Mouse (Mus musculus): ENCODE measurements around the gene Sugct. TPM values are rescaled to one million over a fixed set of nuclear protein-coding genes. Genes with fewer than 3 reads are reported as not detected.

The Sugct gene
- polyA plus RNA-seq, 1 experiment, result not detected

DNA sequence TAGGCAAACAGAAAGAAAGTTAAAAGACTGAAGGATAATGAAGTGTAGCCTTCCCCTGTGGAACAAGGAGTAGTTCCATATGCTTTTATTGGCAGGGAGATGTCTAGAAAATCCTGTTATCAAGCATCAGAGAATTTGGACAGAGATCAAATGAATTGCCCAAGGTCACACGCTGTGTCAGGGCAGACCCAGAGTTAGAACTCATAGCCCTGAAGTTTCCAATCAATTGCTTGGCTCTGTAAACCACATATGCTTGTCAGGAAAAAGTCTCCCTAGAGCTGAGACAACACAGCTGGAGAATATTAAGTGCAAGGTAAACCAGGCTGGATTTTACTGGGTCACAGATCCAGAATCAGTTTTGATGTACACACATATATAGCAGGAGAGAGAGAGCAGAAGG is 593.0 kb downstream of the Sugct start:
- Histone ChIP-seq H3K4me3 (ENCODE audit: insufficient read depth, low read depth, low read length) (no peak overlapping the region), H3K4me1 (ENCODE audit: control insufficient read depth, insufficient read depth, low read length) (no peaks in the 10 kb centered on the region), H3K27ac (ENCODE audit: insufficient read depth, low read depth, low read length) (no peak overlapping the region)
- 90% methylated on average over 1 of the region's 1 CpGs for WGBS
- TF ChIP-seq CTCF (IDR thresholded peaks at IDR 0.05; ENCODE audit: insufficient read depth, low read depth, low read length), result no peak
- no peak for TF ChIP-seq POLR2A (IDR thresholded peaks at IDR 0.05; ENCODE audit: insufficient read depth, low read depth, low read length)

DNA sequence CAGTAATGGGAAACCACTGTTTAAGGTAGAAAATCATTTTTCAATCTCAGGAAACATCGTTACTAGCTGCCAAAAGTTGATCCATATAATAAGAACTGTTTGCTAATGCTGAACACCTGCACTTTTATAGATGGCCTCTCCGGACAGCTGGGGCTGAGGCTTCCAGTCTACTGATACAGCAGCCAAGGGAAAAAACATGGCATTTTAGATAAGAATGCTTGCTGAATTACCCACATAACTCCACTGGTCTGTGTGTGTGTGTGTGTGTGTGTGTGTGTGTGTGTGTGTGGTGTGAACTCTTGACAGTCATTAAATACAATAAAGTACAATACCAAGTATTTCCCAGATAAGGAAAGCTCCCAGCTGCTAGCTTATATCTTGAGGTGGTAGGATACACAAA is 608.8 kb downstream of the Sugct start:
- no peaks in the 10 kb centered on the region for H3K4me1 ChIP-seq (ENCODE audit: control insufficient read depth, insufficient read depth, low read length)
- H3K27ac ChIP-seq (ENCODE audit: insufficient read depth, low read depth, low read length), result no peak overlapping the region
- H3K4me3 ChIP-seq (ENCODE audit: insufficient read depth, low read depth, low read length), result no peak overlapping the region
- TF ChIP-seq CTCF (IDR thresholded peaks at IDR 0.05; ENCODE audit: insufficient read depth, low read depth, low read length) (no peak), POLR2A (IDR thresholded peaks at IDR 0.05; ENCODE audit: insufficient read depth, low read depth, low read length) (no peak)
- 71% methylated on average over 2 of the region's 2 CpGs for WGBS

DNA sequence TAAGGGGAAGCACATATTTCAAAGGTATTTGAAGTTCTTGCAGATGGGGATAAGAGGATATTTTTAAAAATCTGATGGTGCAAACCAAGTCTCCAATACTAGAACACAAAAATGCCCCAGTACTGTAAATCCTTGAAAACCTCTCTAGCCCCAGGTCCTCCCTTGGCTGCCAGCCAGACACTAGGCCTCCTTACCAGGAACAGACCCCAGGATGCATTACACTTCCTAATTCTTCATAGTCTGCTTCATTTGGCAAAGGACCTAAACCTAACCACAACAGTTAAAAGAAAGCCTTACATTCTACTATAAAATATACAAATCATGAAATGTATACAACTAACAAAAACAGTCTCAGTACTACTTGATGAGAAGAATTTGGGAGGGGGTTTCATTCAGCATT is 609.2 kb downstream of the Sugct start:
- no peak for TF ChIP-seq POLR2A (IDR thresholded peaks at IDR 0.05; ENCODE audit: insufficient read depth, low read depth, low read length)
- TF ChIP-seq CTCF (IDR thresholded peaks at IDR 0.05; ENCODE audit: insufficient read depth, low read depth, low read length), result no peak
- Histone ChIP-seq H3K4me1 (ENCODE audit: control insufficient read depth, insufficient read depth, low read length) (no peaks in the 10 kb centered on the region), H3K4me3 (ENCODE audit: insufficient read depth, low read depth, low read length) (no peak overlapping the region), H3K27ac (ENCODE audit: insufficient read depth, low read depth, low read length) (no peak overlapping the region)

DNA sequence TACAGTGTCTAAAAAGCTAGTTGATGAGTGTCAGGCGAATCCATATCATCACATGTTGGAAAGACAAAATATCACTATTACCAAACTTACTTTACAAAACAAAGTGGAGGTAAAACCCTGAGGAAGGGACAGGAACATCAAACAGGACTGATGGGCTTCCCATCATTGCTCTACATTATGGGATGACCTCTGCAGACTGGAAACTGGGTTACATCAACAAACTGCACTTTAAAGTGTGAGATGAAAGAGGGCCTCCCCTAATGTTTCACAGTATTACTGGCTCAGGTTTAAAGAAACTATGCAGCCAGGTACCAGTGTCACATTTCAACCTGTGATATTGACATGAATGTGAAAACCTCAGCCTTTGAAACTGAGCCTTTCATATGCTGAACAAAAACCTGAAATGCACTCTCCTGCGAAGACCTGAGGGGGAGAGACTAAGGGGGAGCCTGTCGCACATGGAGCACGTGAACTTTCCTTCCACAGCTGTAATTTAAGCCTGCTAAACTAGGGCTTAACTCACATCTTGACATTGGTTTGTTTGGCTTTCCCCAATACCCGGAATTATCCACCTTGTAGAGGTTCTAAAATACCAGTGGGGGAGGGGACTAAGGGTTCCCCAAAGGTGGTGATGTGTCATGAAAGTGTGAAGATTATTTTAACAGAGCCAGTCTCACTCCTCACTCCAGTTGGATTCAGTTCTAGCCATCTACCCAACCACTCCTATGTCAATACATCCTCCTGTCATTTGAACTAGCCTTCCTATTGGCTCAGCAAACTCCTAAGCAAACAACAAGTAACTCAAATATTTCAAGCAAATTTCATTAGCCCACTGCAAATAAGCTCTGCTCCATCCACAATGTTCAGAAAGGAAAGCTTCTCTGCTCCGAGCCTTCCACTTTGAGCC is 610.2 kb downstream of the Sugct start:
- TF ChIP-seq CTCF (IDR thresholded peaks at IDR 0.05; ENCODE audit: insufficient read depth, low read depth, low read length), result no peak
- no peaks in the 10 kb centered on the region for H3K4me1 ChIP-seq (ENCODE audit: control insufficient read depth, insufficient read depth, low read length)
- no peak overlapping the region for H3K4me3 ChIP-seq (ENCODE audit: insufficient read depth, low read depth, low read length)
- WGBS, result 72% methylated on average over 6 of the region's 6 CpGs
- H3K27ac ChIP-seq (ENCODE audit: insufficient read depth, low read depth, low read length), result no peak overlapping the region

DNA sequence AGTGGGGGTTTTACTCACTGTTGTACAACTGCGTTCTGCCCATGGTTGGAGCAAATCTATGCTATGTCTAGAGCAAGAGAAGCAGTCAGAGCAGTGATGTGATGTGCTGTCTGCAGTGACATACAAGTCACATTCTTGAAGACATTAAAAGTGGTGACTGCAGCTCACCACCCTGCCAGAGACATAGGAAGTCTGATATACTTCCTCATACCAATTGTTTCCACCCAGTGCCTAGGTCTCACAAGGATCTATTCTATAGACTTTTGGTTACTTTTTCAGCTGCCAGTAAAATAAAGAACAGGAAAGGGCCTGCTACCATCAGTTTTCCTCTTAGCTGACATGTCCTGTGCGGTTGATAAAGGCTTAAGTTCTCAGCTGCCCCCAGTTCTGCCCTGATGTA is 613.7 kb downstream of the Sugct start:
- 97% methylated on average over 2 of the region's 2 CpGs for WGBS
- TF ChIP-seq CTCF (IDR thresholded peaks at IDR 0.05; ENCODE audit: insufficient read depth, low read depth, low read length) (no peak), POLR2A (IDR thresholded peaks at IDR 0.05; ENCODE audit: insufficient read depth, low read depth, low read length) (no peak)
- Histone ChIP-seq H3K27ac (ENCODE audit: insufficient read depth, low read depth, low read length) (no peak overlapping the region), H3K4me1 (ENCODE audit: control insufficient read depth, insufficient read depth, low read length) (no peaks in the 10 kb centered on the region), H3K4me3 (ENCODE audit: insufficient read depth, low read depth, low read length) (no peak overlapping the region)

DNA sequence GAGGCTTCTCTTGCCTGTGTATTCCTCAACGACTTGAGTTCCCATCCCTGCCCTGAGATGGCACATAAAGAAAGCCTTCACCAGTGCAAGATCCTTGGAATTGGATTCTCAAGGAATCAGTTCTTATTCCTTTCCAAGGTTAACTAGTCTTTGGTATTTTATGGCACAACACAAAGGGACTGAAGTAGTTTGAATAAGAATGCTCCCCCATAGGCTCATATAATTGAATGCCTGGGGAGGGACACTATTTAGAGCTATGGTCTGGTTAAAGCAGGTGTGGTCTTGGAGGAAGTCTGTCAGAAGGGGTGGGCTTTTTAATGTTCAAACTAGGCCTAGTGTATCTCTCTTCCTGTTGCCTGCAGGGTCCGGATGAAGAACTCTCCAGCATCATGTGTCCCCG is 629.8 kb downstream of the Sugct start:
- TF ChIP-seq POLR2A (IDR thresholded peaks at IDR 0.05; ENCODE audit: insufficient read depth, low read depth, low read length), result no peak
- TF ChIP-seq CTCF (IDR thresholded peaks at IDR 0.05; ENCODE audit: insufficient read depth, low read depth, low read length), result no peak
- H3K4me1 ChIP-seq (ENCODE audit: control insufficient read depth, insufficient read depth, low read length), result no peaks in the 10 kb centered on the region
- WGBS, result 67% methylated on average over 3 of the region's 3 CpGs
- no peak overlapping the region for H3K4me3 ChIP-seq (ENCODE audit: insufficient read depth, low read depth, low read length)
- H3K27ac ChIP-seq (ENCODE audit: insufficient read depth, low read depth, low read length), result no peak overlapping the region

DNA sequence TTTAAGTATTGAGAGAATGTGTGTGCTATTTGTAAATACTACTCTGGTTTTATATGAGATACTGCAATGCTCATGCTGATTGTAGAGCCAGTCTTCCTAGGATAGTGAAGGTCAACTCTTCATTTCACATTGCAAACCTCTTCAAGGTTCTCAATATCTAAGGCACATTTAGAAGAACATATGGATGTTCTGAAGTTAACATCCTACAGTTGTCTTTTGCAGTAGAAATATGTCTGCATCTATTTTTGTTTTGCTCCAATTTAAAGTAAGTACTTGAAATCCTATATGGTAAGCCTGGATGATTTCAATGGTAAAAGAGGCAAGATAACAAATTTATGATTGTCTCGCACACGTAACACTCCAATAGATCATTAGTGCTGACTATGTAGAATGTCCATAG is 638.7 kb downstream of the Sugct start:
- TF ChIP-seq CTCF (IDR thresholded peaks at IDR 0.05; ENCODE audit: insufficient read depth, low read depth, low read length), result no peak
- no peak for TF ChIP-seq POLR2A (IDR thresholded peaks at IDR 0.05; ENCODE audit: insufficient read depth, low read depth, low read length)
- WGBS, result 97% methylated on average over 2 of the region's 2 CpGs
- H3K4me3 ChIP-seq (ENCODE audit: insufficient read depth, low read depth, low read length), result no peak overlapping the region
- no peaks in the 10 kb centered on the region for H3K4me1 ChIP-seq (ENCODE audit: control insufficient read depth, insufficient read depth, low read length)
- H3K27ac ChIP-seq (ENCODE audit: insufficient read depth, low read depth, low read length), result no peak overlapping the region

DNA sequence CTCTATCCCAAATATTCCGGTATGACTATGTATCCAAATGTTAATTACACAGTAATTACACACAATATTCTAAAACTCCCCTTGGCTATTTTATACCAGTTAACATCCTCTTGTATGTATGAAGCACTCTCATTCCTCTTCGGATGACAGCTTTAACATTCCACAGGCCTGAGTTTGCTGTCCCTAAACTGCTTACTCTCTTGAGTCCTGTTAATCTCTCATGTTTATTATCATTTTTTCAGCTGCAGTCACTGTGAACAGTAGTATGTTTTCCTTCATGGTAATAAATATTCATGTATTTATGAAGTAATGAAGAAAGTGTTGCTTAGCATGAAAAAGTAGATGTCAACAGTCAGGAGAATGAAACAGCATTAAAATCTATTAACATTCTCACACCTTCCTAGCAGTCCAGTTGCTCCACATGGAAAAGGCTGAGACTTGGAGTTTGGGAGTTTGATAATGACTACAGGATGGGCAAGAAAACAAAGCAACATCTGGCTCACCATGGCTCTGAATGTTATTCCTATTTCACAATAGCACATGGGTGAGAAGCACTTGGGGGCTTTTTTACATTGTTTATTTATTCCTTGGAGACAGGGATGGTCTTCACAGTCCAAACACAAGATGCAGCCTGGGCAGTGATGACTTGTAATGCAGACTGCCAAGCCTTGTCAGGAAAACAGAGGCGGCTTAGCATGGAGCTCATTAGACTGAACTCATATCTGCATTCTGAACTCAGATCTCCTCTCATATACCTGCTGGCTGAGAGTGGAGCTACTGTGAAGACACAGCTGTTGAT is 651.7 kb downstream of the Sugct start:
- WGBS, result 92% methylated on average over 3 of the region's 3 CpGs
- Histone ChIP-seq H3K27ac (ENCODE audit: insufficient read depth, low read depth, low read length) (no peak overlapping the region), H3K4me3 (ENCODE audit: insufficient read depth, low read depth, low read length) (no peak overlapping the region), H3K4me1 (ENCODE audit: control insufficient read depth, insufficient read depth, low read length) (no peaks in the 10 kb centered on the region)
- TF ChIP-seq CTCF (IDR thresholded peaks at IDR 0.05; ENCODE audit: insufficient read depth, low read depth, low read length) (no peak), POLR2A (IDR thresholded peaks at IDR 0.05; ENCODE audit: insufficient read depth, low read depth, low read length) (no peak)

DNA sequence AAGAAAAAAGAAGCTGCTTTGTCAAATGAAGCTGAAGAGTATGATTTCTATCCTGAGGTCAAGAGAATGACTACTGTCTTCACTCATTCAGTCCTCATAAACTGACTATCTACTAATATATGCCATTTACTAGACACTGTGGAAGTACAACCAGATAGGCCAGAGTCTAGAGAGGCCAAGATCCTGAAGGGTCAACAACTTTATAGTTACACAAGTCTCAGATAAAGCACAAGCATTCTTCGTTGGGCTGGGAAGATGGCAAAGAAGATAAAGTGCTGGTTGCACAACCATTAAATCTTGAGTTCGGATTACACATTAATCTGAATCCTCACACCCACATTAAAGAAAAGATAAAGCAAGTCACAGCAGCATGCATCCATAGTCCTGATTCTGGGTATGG is 653.0 kb downstream of the Sugct start:
- no peaks in the 10 kb centered on the region for H3K4me1 ChIP-seq (ENCODE audit: control insufficient read depth, insufficient read depth, low read length)
- 95% methylated on average over 2 of the region's 2 CpGs for WGBS
- TF ChIP-seq POLR2A (IDR thresholded peaks at IDR 0.05; ENCODE audit: insufficient read depth, low read depth, low read length), result no peak
- TF ChIP-seq CTCF (IDR thresholded peaks at IDR 0.05; ENCODE audit: insufficient read depth, low read depth, low read length), result no peak
- no peak overlapping the region for H3K27ac ChIP-seq (ENCODE audit: insufficient read depth, low read depth, low read length)
- H3K4me3 ChIP-seq (ENCODE audit: insufficient read depth, low read depth, low read length), result no peak overlapping the region
